Mouse (Mus musculus): Measurements from ENCODE around the gene Entr1.

DNA sequence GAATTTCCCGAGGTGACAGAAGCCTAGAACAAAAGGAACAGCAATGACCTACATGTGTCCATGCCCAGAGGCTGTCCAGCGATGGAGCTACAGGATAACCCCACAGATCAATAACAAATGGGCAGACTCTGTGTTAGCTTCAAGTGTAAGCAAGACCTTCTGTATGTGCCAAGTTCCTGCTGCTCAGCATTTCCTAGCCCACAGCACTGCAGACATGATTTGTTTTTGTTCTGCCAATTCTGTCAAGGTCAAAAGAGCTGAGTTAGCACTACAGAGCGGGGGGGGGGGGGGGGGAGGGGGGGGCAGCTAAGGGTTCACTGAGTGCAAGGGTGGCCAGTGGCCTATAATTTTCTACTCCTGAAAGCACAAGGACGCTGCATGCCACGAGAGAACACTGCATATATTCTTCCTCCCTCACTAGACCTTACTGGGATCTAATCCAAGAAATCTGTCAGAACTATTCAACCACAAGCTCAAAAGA, 21.9 kb upstream of the Entr1 start:
- no peak for TF ChIP-seq CTCF (IDR thresholded peaks at IDR 0.05; ENCODE audit: insufficient read depth, low read length)
- TF ChIP-seq POLR2A (IDR thresholded peaks at IDR 0.05; ENCODE audit: borderline replicate concordance, extremely low read depth, low read depth, low read length) = no peak
